Mouse (Mus musculus) bone marrow, adult 2 months (tissue): ENCODE data around the gene Barx1. TPM values are rescaled to one million over a fixed set of nuclear protein-coding genes. Genes with fewer than 3 reads are reported as not detected.
A peak's percentile ranks its signal among the peaks of the same experiment; 100 is the strongest.

Experiments
- H3K27ac ChIP-seq: fragments of 200-500 bp; 2 replicates; pipeline ENCODE4 v1.5.1; 2012; ENCODE audit warnings: low read depth, mild to moderate bottlenecking, control low read depth, inconsistent platforms, low read length; ENCODE audit not compliant: control insufficient read depth, poor library complexity, insufficient read depth
- H3K4me1 ChIP-seq: fragments of 200-500 bp; 2 replicates; pipeline ENCODE4 v1.6.1; 2011; ENCODE audit warnings: low read length; ENCODE audit not compliant: control insufficient read depth, insufficient read depth
- H3K4me3 ChIP-seq: fragments of 200-500 bp; replicated peaks from 2 replicates; pipeline ENCODE3; 2011; ENCODE audit warnings: mild to moderate bottlenecking, low read depth, low read length, control low read depth; ENCODE audit not compliant: control insufficient read depth
- CTCF ChIP-seq: fragments of 200-500 bp; IDR thresholded peaks from 2 replicates; pipeline ENCODE4 v1.5.1; 2011; ENCODE audit warnings: low read length, control low read depth; ENCODE audit not compliant: control insufficient read depth, insufficient read depth
- POLR2A ChIP-seq: fragments of 200-500 bp; IDR thresholded peaks from 2 replicates; pipeline ENCODE4 v1.6.1; 2011; ENCODE audit warnings: low read depth, mild to moderate bottlenecking, control low read depth, low read length, borderline replicate concordance; ENCODE audit not compliant: control insufficient read depth
- WGBS: fragments of 180-500 bp; shearing (Covaris S2); methylation state at CpG from one replicate; pipeline ENCODE4 v1.1.7; 2018; 5-methylcytosine and 5-hydroxymethylcytosine counted together
- polyA plus RNA-seq: library from polyadenylated mRNA; stranded (reverse); fragments of >200 nt; gene quantifications from 2 replicates; pipeline ENCODE4 v1.2.4, GENCODE M21; 2011; ENCODE audit warnings: low replicate concordance; ENCODE audit not compliant: missing spikeins, insufficient read depth, insufficient read length

Barx1 gene
- not detected in 2 replicates for polyA plus RNA-seq

GRCm38 (mm10) chr13:48662431-48663143, at the start of gene Barx1:
Gene Barx1 (plus strand): TSS chr13:48662998.
- Histone ChIP-seq H3K4me3 (no peak within 1 kb of the TSS), H3K27ac (no peak within 1 kb of the TSS), H3K4me1 (no peaks in the 10 kb centered on the region)
- TF ChIP-seq CTCF = no peak
- no peak for TF ChIP-seq POLR2A
- WGBS = 3% methylated on average over 73 of the region's 73 CpGs

GRCm38 (mm10) chr13:48614525-48614924, 48.3 kb upstream of the Barx1 start:
- H3K27ac ChIP-seq = no peak overlapping the region
- WGBS = 83% methylated on average over 2 of the region's 2 CpGs
- H3K4me1 ChIP-seq = no peaks in the 10 kb centered on the region
- no peak for TF ChIP-seq POLR2A
- no peak overlapping the region for H3K4me3 ChIP-seq

DNA sequence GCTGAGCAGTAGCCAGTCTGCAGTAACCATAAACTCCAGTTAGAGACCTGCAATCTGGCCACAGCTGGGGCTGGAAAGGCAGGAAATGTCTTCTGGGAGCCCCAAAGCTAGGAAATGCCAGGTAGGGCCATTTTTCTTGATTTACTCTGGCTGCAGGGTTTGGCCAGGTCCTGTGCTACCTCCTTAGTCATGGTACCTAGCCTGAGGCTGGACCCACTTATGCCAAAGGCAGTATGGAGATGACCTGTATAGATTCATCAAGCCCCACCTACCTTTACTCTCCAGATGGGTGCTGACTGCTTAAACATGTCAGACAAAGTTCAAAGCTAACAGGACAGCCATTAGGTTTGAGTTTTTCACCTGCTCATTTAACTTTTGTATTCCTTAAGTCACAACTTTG, 45.0 kb upstream of the Barx1 start:
- TF ChIP-seq POLR2A (no peak), CTCF (no peak)
- no peak overlapping the region for H3K27ac ChIP-seq
- H3K4me1 ChIP-seq = no peaks in the 10 kb centered on the region
- H3K4me3 ChIP-seq = no peak overlapping the region

DNA sequence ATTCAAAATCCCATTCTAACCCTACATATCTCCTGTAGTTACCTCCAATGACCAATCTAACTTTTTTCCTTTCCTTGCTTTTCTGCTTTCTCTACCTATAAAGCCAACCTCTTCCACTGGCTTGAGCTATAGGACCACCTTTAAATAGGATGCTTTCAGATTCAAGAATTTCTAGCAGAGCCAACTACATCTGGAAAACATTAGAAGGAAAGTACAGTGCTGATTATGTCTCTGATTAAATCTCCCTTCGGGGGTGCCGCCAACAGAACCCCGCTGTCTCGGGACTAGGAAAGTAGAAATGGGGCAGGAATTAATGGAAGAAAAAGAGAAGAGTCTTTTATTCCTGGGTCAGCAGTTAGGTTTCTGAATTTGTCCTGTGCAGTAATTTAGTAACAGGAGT, 43.9 kb upstream of the Barx1 start:
- H3K27ac ChIP-seq = no peak overlapping the region
- 85% methylated on average over 4 of the region's 4 CpGs for WGBS
- H3K4me1 ChIP-seq = no peaks in the 10 kb centered on the region
- TF ChIP-seq POLR2A = no peak
- TF ChIP-seq CTCF = no peak
- no peak overlapping the region for H3K4me3 ChIP-seq

- peak overlapping the region; percentile 65; the same call in 1 of the 2 replicates for H3K27ac ChIP-seq
- WGBS = 4% methylated on average over 26 of the region's 26 CpGs
Observed at GRCm38 (mm10) chr13:48624968-48625398, 37.8 kb upstream of the Barx1 start.

GRCm38 (mm10) chr13:48625433-48626184, 37.2 kb upstream of the Barx1 start, which contains the start of gene Ptpdc1:
Gene Ptpdc1 (minus strand): TSS chr13:48625664.
- Histone ChIP-seq H3K27ac (peak within 1 kb of the TSS; percentile 65; the same call in 1 of the 2 replicates), H3K4me1 (no peaks in the 10 kb centered on the region), H3K4me3 (peak within 1 kb of the TSS; percentile 61)
- TF ChIP-seq POLR2A (peak; percentile 15; the same call in 1 of the 2 replicates), CTCF (no peak)
- under 1% methylated on average over 73 of the region's 76 CpGs for WGBS

More at GRCm38 (mm10) chr13:48624968-48625398, 37.8 kb upstream of the Barx1 start:
- H3K4me3 ChIP-seq = peak overlapping the region; percentile 55
- TF ChIP-seq POLR2A (no peak), CTCF (no peak)
- H3K4me1 ChIP-seq = no peaks in the 10 kb centered on the region

DNA sequence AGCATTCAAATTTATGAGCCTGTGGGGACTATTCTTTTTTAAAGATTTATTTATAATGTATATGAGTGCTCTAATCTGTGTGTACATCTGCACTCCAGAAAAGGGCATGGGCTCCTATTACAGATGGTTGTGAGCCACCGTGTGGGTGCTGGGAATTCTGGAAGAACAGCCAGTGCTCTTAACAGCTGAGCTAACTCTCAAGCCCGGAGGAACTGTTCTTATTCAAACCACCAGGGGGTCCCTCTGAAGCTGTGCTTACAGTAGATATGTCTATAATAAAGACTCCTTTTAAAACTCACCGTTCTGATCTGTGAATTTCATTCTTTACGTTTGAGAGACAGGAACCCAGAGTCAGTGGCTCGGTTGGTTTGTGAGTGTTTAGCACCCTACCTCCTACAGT, 31.1 kb upstream of the Barx1 start:
- Histone ChIP-seq H3K4me1 (no peaks in the 10 kb centered on the region), H3K4me3 (no peak overlapping the region), H3K27ac (no peak overlapping the region)
- 76% methylated on average over 5 of the region's 5 CpGs for WGBS
- no peak for TF ChIP-seq CTCF
- TF ChIP-seq POLR2A = no peak

- no peak overlapping the region for H3K27ac ChIP-seq
- no peak for TF ChIP-seq CTCF
- TF ChIP-seq POLR2A = no peak
- 71% methylated on average over 2 of the region's 2 CpGs for whole genome bisulfite sequencing
Observed at GRCm38 (mm10) chr13:48637706-48638105, 25.1 kb upstream of the Barx1 start.

More at GRCm38 (mm10) chr13:48637706-48638105, 25.1 kb upstream of the Barx1 start:
- no peaks in the 10 kb centered on the region for H3K4me1 ChIP-seq
- no peak overlapping the region for H3K4me3 ChIP-seq
